Mouse (Mus musculus) kidney, postnatal 0 days (tissue): Measurements from ENCODE around the gene Fyb. TPM values are rescaled to one million over a fixed set of nuclear protein-coding genes. Genes with fewer than 3 reads are reported as not detected.

ENCODE experiments used
- ATAC-seq: fragments of 200-750 bp; cut with Nextera tagmentation; replicated peaks from 2 replicates; pipeline ENCODE4 v1.8.0; 2017; ENCODE audit warnings: low read depth, moderate number of reproducible peaks, moderate TSS enrichment, moderate library complexity; ENCODE audit not compliant: low FRiP score
- DNase-seq: peaks from one replicate; pipeline ENCODE4 v3.0.0-alpha.2; 2016; ENCODE audit warnings: low spot score
- H3K27ac ChIP-seq: fragments of 300-500 bp; sonication (generic); 2 replicates; pipeline ENCODE4 v1.5.1; 2014; ENCODE audit warnings: mild to moderate bottlenecking
- H3K27me3 ChIP-seq: fragments of 300-500 bp; sonication (generic); 2 replicates; pipeline ENCODE4 v1.6.1; 2014; ENCODE audit warnings: low read length, mixed read lengths; ENCODE audit not compliant: insufficient read depth
- H3K36me3 ChIP-seq: fragments of 300-500 bp; sonication (generic); 2 replicates; pipeline ENCODE4 v1.6.1; 2014; ENCODE audit warnings: low read length, mixed read lengths; ENCODE audit not compliant: insufficient read depth
- H3K4me1 ChIP-seq: fragments of 300-500 bp; sonication (generic); replicated peaks from 2 replicates; pipeline ENCODE4 v1.6.1; 2014; ENCODE audit warnings: antibody characterized with exemption, low read length, mixed read lengths; ENCODE audit not compliant: insufficient read depth
- H3K4me2 ChIP-seq: fragments of 300-500 bp; sonication (generic); 2 replicates; pipeline ENCODE4 v1.6.1; 2014; ENCODE audit warnings: mild to moderate bottlenecking, low read length, moderate library complexity, mixed read lengths
- H3K4me3 ChIP-seq: fragments of 300-500 bp; sonication (generic); replicated peaks from 2 replicates; pipeline ENCODE4 v1.5.1; 2014; ENCODE audit warnings: low read depth, low read length
- H3K9ac ChIP-seq: fragments of 300-500 bp; sonication (generic); 2 replicates; pipeline ENCODE4 v1.6.1; 2014; ENCODE audit warnings: low read depth, low read length
- H3K9me3 ChIP-seq: fragments of 300-500 bp; sonication (generic); replicated peaks from 2 replicates; pipeline ENCODE4 v1.6.1; 2016; ENCODE audit warnings: low read length, inconsistent platforms, mixed read lengths
- CTCF ChIP-seq: IDR thresholded peaks from 2 replicates; pipeline ENCODE4 v1.5.1; 2016; ENCODE audit warnings: antibody characterized with exemption, low read depth, mild to moderate bottlenecking, moderate library complexity
- WGBS: fragments of 180-500 bp; shearing (Covaris S2); extraction: QIAGEN DNeasy Blood & Tissue Kit; methylation state at CpG from one replicate; pipeline ENCODE4 v1.1.7; 2014; 5-methylcytosine and 5-hydroxymethylcytosine counted together
- polyA plus RNA-seq: library from polyadenylated mRNA; unstranded; fragments of >200 nt; fragmentation: Nextera tagmentation; extraction: Ambion mirVana; gene quantifications from 2 replicates; pipeline ENCODE4 v1.2.1, GENCODE M21; 2015

Gene Fyb
- polyA plus RNA-seq, 1 experiment from 2014 or later, result 4.3 TPM

GRCm38 (mm10) chr15:6622512-6622911, 99.9 kb downstream of the Fyb start:
- Histone ChIP-seq H3K9me3 (no peaks in the 10 kb centered on the region), H3K4me3 (no peak overlapping the region), H3K4me1 (peaks cover 5% of the 10 kb centered on the region; the same call in 1 of the 2 replicates), H3K27ac (no peak overlapping the region), H3K27me3 (no peaks in the 10 kb centered on the region), H3K36me3 (no peaks in the 10 kb centered on the region), H3K9ac (no peak overlapping the region), H3K4me2 (no peak overlapping the region)
- ATAC-seq (no peak), DNase-seq (peak; percentile 89)
- peak; percentile 87 for TF ChIP-seq CTCF
- 11% methylated on average over 5 of the region's 5 CpGs for whole genome bisulfite sequencing

- H3K9me3 ChIP-seq, result no peaks in the 10 kb centered on the region
- no peak overlapping the region for H3K27ac ChIP-seq
- no peak overlapping the region for H3K9ac ChIP-seq
- peaks cover 5% of the 10 kb centered on the region; the same call in 1 of the 2 replicates for H3K4me1 ChIP-seq
- no peak for TF ChIP-seq CTCF
- no peak for ATAC-seq
- no peak for DNase-seq
- WGBS, result 82% methylated on average over 8 of the region's 8 CpGs
- H3K4me3 ChIP-seq, result no peak overlapping the region
- no peak overlapping the region for H3K4me2 ChIP-seq
- no peaks in the 10 kb centered on the region for H3K36me3 ChIP-seq
- no peaks in the 10 kb centered on the region for H3K27me3 ChIP-seq
Measured at GRCm38 (mm10) chr15:6623529-6624228, 101.0 kb downstream of the Fyb start.

- ATAC-seq (no peak), DNase-seq (peak; percentile 80)
- Histone ChIP-seq H3K4me1 (peaks cover 5% of the 10 kb centered on the region; the same call in 1 of the 2 replicates), H3K4me2 (peak overlapping the region; percentile 50), H3K36me3 (no peaks in the 10 kb centered on the region), H3K9me3 (no peaks in the 10 kb centered on the region), H3K27ac (no peak overlapping the region), H3K9ac (no peak overlapping the region), H3K27me3 (no peaks in the 10 kb centered on the region), H3K4me3 (0 out of 2 replicates have a peak overlapping the region, but pooled peaks have one; percentile 11)
- 15% methylated on average over 18 of the region's 18 CpGs for WGBS
- no peak for TF ChIP-seq CTCF
Measured at GRCm38 (mm10) chr15:6624365-6625182, 101.9 kb downstream of the Fyb start.

GRCm38 (mm10) chr15:6625607-6626033, 103.0 kb downstream of the Fyb start:
- DNase-seq (peak; percentile 87), ATAC-seq (peak; percentile 58; the same call in 1 of the 2 replicates)

GRCm38 (mm10) chr15:6626123-6626522, 103.5 kb downstream of the Fyb start:
- Histone ChIP-seq H3K4me3 (no peak overlapping the region), H3K36me3 (no peaks in the 10 kb centered on the region), H3K9me3 (no peaks in the 10 kb centered on the region), H3K9ac (no peak overlapping the region), H3K4me2 (no peak overlapping the region), H3K4me1 (peaks cover 5% of the 10 kb centered on the region; the same call in 1 of the 2 replicates), H3K27me3 (no peaks in the 10 kb centered on the region), H3K27ac (no peak overlapping the region)
- ATAC-seq (no peak), DNase-seq (no peak)
- TF ChIP-seq CTCF, result no peak
- WGBS, result 71% methylated on average over 5 of the region's 5 CpGs

More at GRCm38 (mm10) chr15:6625607-6626033, 103.0 kb downstream of the Fyb start:
- Histone ChIP-seq H3K4me2 (peak overlapping the region; percentile 50), H3K27me3 (no peaks in the 10 kb centered on the region), H3K9ac (no peak overlapping the region), H3K9me3 (no peaks in the 10 kb centered on the region), H3K27ac (no peak overlapping the region), H3K36me3 (no peaks in the 10 kb centered on the region), H3K4me3 (no peak overlapping the region), H3K4me1 (peaks cover 5% of the 10 kb centered on the region; the same call in 1 of the 2 replicates)
- TF ChIP-seq CTCF, result peak; percentile 78
- 2% methylated on average over 6 of the region's 6 CpGs for WGBS

GRCm38 (mm10) chr15:6628431-6629077, 105.9 kb downstream of the Fyb start:
- no peak for ATAC-seq
- H3K9me3 ChIP-seq, result no peaks in the 10 kb centered on the region
- DNase-seq, result no peak
- TF ChIP-seq CTCF, result no peak
- H3K4me2 ChIP-seq, result no peak overlapping the region
- no peak overlapping the region for H3K4me3 ChIP-seq
- WGBS, result 88% methylated on average over 5 of the region's 6 CpGs
- no peak overlapping the region for H3K9ac ChIP-seq
- H3K4me1 ChIP-seq, result peaks cover 5% of the 10 kb centered on the region; the same call in 1 of the 2 replicates
- H3K27ac ChIP-seq, result no peak overlapping the region
- H3K27me3 ChIP-seq, result no peaks in the 10 kb centered on the region
- no peaks in the 10 kb centered on the region for H3K36me3 ChIP-seq
